Mouse (Mus musculus) MEL (cell line): ENCODE measurements around the gene Dlx3. TPM values are rescaled to one million over a fixed set of nuclear protein-coding genes. Genes with fewer than 3 reads are reported as not detected.

ENCODE experiments used
- DNase-seq: peaks from one replicate; pipeline ENCODE4 v3.0.0; 2011; ENCODE audit warnings: low read depth, low spot score
- H3K27ac ChIP-seq: 2 replicates; pipeline ENCODE4 v1.5.1; 2012; ENCODE audit warnings: low read depth, mild to moderate bottlenecking, control low read depth, low read length, moderate library complexity; ENCODE audit not compliant: control insufficient read depth
- H3K27me3 ChIP-seq, 2 experiments: fragments of 150-350 bp in 1 of 2; sonication (generic) in 1 of 2; 2 replicates each; pipeline ENCODE4 v1.6.1; 2012; ENCODE audit warnings: low read length in 2 of 2, mild to moderate bottlenecking in 2 of 2, improper control_type of control experiment in 1 of 2, moderate library complexity in 1 of 2; ENCODE audit not compliant: insufficient read depth in 2 of 2, control insufficient read depth in 1 of 2
- H3K36me3 ChIP-seq, 2 experiments: 2 replicates each; pipeline ENCODE4 v1.6.1; 2012 to 2014; ENCODE audit warnings: low read length in 2 of 2, improper control_type of control experiment in 1 of 2, inconsistent platforms in 1 of 2, mild to moderate bottlenecking in 1 of 2; ENCODE audit not compliant: insufficient read depth in 2 of 2, control insufficient read depth in 1 of 2
- H3K4me1 ChIP-seq, 2 experiments: fragments of 150-350 bp in 1 of 2; sonication (generic) in 1 of 2; 2 replicates each; pipeline ENCODE4 v1.6.1; 2012; ENCODE audit warnings: low read length in 2 of 2, improper control_type of control experiment in 1 of 2, mild to moderate bottlenecking in 1 of 2; ENCODE audit not compliant: insufficient read depth in 2 of 2, control insufficient read depth in 1 of 2
- H3K4me3 ChIP-seq, 2 experiments: fragments of 150-350 bp in 1 of 2; sonication (generic) in 1 of 2; 2 replicates each; pipeline ENCODE4 v1.5.1; 2012; ENCODE audit warnings: low read depth in 2 of 2, low read length in 2 of 2, mild to moderate bottlenecking in 2 of 2, moderate library complexity in 2 of 2, control low read depth in 1 of 2, improper control_type of control experiment in 1 of 2; ENCODE audit not compliant: control insufficient read depth in 1 of 2, insufficient read depth in 1 of 2
- H3K79me2 ChIP-seq: 2 replicates; pipeline ENCODE4 v1.6.1; 2012; ENCODE audit warnings: mild to moderate bottlenecking, low read length, moderate library complexity; ENCODE audit not compliant: control insufficient read depth, poor library complexity, insufficient read depth
- H3K9ac ChIP-seq: 2 replicates; pipeline ENCODE4 v1.6.1; 2012; ENCODE audit warnings: low read depth, mild to moderate bottlenecking, control low read depth, low read length, moderate library complexity; ENCODE audit not compliant: control insufficient read depth, poor library complexity, severe bottlenecking
- H3K9me3 ChIP-seq: fragments of 150-350 bp; sonication (generic); replicated peaks from 2 replicates; pipeline ENCODE4 v1.6.1; 2012; ENCODE audit warnings: mild to moderate bottlenecking, low read length, improper control_type of control experiment, moderate library complexity; ENCODE audit not compliant: insufficient read depth
- BHLHE40 ChIP-seq: IDR thresholded peaks from 2 replicates; pipeline ENCODE4 v1.6.1; 2012; ENCODE audit warnings: low read depth, mild to moderate bottlenecking, inconsistent platforms, low read length, improper control_type of control experiment, borderline replicate concordance
- EP300 ChIP-seq, 2 experiments: IDR thresholded peaks; 2 replicates each; pipeline ENCODE4 v1.6.1; 2011; ENCODE audit warnings: improper control_type of control experiment in 2 of 2, low read length in 2 of 2, low read depth in 1 of 2, mild to moderate bottlenecking in 1 of 2
- ETS1 ChIP-seq: IDR thresholded peaks from 2 replicates; pipeline ENCODE4 v1.6.1; 2012; ENCODE audit warnings: low read depth, mild to moderate bottlenecking, inconsistent platforms, low read length, improper control_type of control experiment, moderate library complexity
- GATA1 ChIP-seq: IDR thresholded peaks from 2 replicates; pipeline ENCODE4 v1.6.1; 2011; ENCODE audit warnings: low read depth, low read length, improper control_type of control experiment
- JUND ChIP-seq: IDR thresholded peaks from 2 replicates; pipeline ENCODE4 v1.6.1; 2011; ENCODE audit warnings: low read depth, mild to moderate bottlenecking, improper control_type of control experiment, low read length
- KAT2A ChIP-seq: conservative IDR thresholded peaks from 2 replicates; pipeline ENCODE4 v1.6.1; 2012; ENCODE audit warnings: low read depth, low read length, improper control_type of control experiment, inconsistent platforms
- MAZ ChIP-seq: IDR thresholded peaks from 2 replicates; pipeline ENCODE4 v1.6.1; 2012; ENCODE audit warnings: low read depth, mild to moderate bottlenecking, inconsistent platforms, low read length, improper control_type of control experiment
- MXI1 ChIP-seq: IDR thresholded peaks from 2 replicates; pipeline ENCODE4 v1.6.1; 2011; ENCODE audit warnings: mild to moderate bottlenecking, low read depth, low read length, improper control_type of control experiment
- RCOR1 ChIP-seq: IDR thresholded peaks from 2 replicates; pipeline ENCODE4 v1.6.1; 2012; ENCODE audit warnings: low read depth, mild to moderate bottlenecking, inconsistent platforms, low read length, improper control_type of control experiment
- TAL1 ChIP-seq: IDR thresholded peaks from 2 replicates; pipeline ENCODE4 v1.6.1; 2012; ENCODE audit warnings: mild to moderate bottlenecking, inconsistent platforms, low read length, moderate library complexity, mixed read lengths
- TCF12 ChIP-seq: IDR thresholded peaks from 2 replicates; pipeline ENCODE4 v1.6.1; 2014; ENCODE audit warnings: low read depth, mild to moderate bottlenecking, inconsistent platforms, low read length, improper control_type of control experiment, moderate library complexity
- USF2 ChIP-seq, 2 experiments: IDR thresholded peaks; 2 replicates each; pipeline ENCODE4 v1.6.1; 2011 to 2012; ENCODE audit warnings: improper control_type of control experiment in 2 of 2, low read length in 2 of 2, borderline replicate concordance in 1 of 2, inconsistent platforms in 1 of 2, low read depth in 1 of 2, mild to moderate bottlenecking in 1 of 2; ENCODE audit not compliant: insufficient read depth in 1 of 2
- ZKSCAN1 ChIP-seq: IDR thresholded peaks from 2 replicates; pipeline ENCODE4 v1.6.1; 2012; ENCODE audit warnings: low read depth, mild to moderate bottlenecking, inconsistent platforms, low read length, improper control_type of control experiment, moderate library complexity
- ZNF384 ChIP-seq: IDR thresholded peaks from 2 replicates; pipeline ENCODE4 v1.6.1; 2012; ENCODE audit warnings: low read depth, mild to moderate bottlenecking, inconsistent platforms, low read length, improper control_type of control experiment
- polyA plus RNA-seq, 2 experiments: library from polyadenylated mRNA; stranded (reverse) in 1 of 2; unstranded in 1 of 2; fragments of >175 nt in 1 of 2; fragments of >200 nt in 1 of 2; gene quantifications; 2 replicates each; pipeline versions ENCODE4 v1.2.1 to v1.2.4; 2012; ENCODE audit warnings: low replicate concordance in 2 of 2, low read depth in 1 of 2; ENCODE audit not compliant: insufficient read length in 2 of 2, insufficient read depth in 1 of 2, missing spikeins in 1 of 2
- total RNA-seq: library from RNA; depleted of rRNA; stranded (reverse); fragments of 300-350 nt; gene quantifications from 2 replicates; pipeline ENCODE4 v1.2.3, GENCODE M21; 2012

The Dlx3 gene
- total and polyA plus RNA-seq, 3 experiments = not detected

DNA sequence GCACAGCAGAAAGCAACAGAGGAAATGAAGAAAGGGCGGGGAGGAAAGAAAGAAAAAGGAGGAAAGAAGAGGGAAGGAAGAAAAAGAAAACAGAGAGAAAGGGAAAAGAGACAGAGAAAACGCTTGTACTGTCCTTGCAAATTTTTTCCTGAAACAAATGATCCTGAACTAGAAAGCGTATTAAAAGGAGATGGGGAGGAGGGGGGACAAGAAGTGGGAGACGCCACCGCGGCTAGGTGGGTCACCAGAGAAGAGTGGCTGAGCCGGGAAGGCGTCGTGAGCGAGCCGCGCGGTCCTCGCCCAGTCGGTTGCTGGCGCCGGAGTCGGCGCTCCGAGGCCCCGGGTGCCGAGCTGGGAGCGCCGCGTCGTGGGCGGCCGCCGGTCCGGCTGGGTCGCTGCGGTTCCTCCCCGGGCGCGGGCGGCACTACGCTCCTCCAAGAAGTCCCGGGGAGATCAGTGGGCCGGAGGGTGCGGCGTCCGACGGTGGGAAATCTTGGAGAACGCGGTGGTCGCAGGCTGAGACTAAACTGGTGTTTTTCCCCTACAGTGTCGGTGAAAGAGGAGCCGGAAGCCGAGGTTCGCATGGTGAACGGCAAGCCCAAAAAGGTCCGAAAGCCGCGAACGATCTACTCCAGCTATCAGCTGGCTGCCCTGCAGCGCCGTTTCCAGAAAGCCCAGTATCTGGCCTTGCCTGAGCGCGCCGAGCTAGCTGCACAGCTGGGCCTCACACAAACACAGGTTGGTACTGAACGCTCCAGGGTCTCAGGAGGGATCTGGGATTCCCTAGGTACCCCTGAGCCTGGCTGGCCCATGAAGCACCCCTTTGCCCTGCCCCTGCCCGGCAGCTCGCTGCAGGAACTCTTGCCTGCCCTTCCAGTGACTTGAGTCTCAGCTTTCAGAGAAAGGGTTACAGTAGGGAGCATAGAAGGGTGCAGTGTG, 1.5 kb downstream of the Dlx3 start:
- no peaks in the 10 kb centered on the region for H3K9me3 ChIP-seq
- H3K4me3 ChIP-seq = no peak overlapping the region
- peaks cover 1 to 8% of the 10 kb centered on the region in 2 experiments; a peak in 3 of 4 replicates for H3K27me3 ChIP-seq
- TF ChIP-seq KAT2A (no peak), EP300 (IDR thresholded peaks at IDR 0.05; ENCODE audit: low read depth in 1 of 2, low read length in 2 of 2) (no peak)
- H3K4me1 ChIP-seq = no peaks in the 10 kb centered on the region
- H3K27ac ChIP-seq = no peak overlapping the region
- no peaks in the 10 kb centered on the region for H3K36me3 ChIP-seq
- DNase-seq = no peak
- H3K79me2 ChIP-seq = no peaks in the 10 kb centered on the region
- H3K9ac ChIP-seq = no peak overlapping the region

DNA sequence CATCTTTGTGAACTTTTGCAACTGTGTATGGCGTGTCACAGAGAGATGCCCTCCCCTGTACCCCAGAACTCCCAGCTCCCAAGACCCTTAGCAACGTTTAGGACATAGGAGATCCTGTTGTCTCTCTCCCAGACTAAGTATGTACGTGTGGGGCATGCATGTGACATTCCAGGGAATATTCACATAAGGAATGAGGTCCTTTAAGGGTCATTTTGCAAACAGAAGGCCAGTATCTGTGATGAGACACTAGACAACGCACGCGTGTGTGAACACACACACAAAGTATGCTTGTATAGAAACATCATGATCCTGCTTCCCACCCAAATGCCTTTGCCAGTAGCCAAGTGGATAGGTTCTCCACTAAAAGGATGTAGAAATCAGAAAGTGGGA, 2.2 kb downstream of the Dlx3 start:
- no peak overlapping the region for H3K9ac ChIP-seq
- H3K9me3 ChIP-seq = no peaks in the 10 kb centered on the region
- TF ChIP-seq JUND (no peak), BHLHE40 (no peak)
- no peak overlapping the region for H3K27ac ChIP-seq
- DNase-seq = no peak
- H3K4me1 ChIP-seq = no peaks in the 10 kb centered on the region
- peaks cover 1 to 8% of the 10 kb centered on the region in 2 experiments; a peak in 3 of 4 replicates for H3K27me3 ChIP-seq
- H3K36me3 ChIP-seq = no peaks in the 10 kb centered on the region
- H3K79me2 ChIP-seq = no peaks in the 10 kb centered on the region
- no peak overlapping the region for H3K4me3 ChIP-seq

GRCm38 (mm10) chr11:95125366-95125948, 5.5 kb downstream of the Dlx3 start:
- no peaks in the 10 kb centered on the region for H3K79me2 ChIP-seq
- H3K9me3 ChIP-seq = no peaks in the 10 kb centered on the region
- no peaks in the 10 kb centered on the region for H3K4me1 ChIP-seq
- no peak overlapping the region for H3K4me3 ChIP-seq
- no peak overlapping the region for H3K9ac ChIP-seq
- H3K27ac ChIP-seq = no peak overlapping the region
- no peaks in the 10 kb centered on the region for H3K36me3 ChIP-seq
- DNase-seq = no peak
- TF ChIP-seq RCOR1 (no peak), GATA1 (no peak), MXI1 (no peak), ZNF384 (no peak), MAZ (no peak), TCF12 (no peak), ETS1 (no peak), TAL1 (no peak), USF2 (IDR thresholded peaks at IDR 0.05; ENCODE audit: borderline replicate concordance in 1 of 2, insufficient read depth in 1 of 2, low read depth in 1 of 2, low read length in 2 of 2) (no peak), KAT2A (no peak), ZKSCAN1 (no peak)
- peaks cover 1 to 6% of the 10 kb centered on the region in 2 experiments; a peak in 2 of 4 replicates for H3K27me3 ChIP-seq
